ENCODE assay signal across 17 mouse cellular contexts in genomic region chr12:3894525-3894924, GRCm38 (mm10).
DNase-seq lines count a peak whose midpoint lies in the region; ATAC-seq and TF ChIP-seq lines count a peak whose summit lies in the region.
"Had no signal": no experiment of that assay in that cellular context is flagged by ENCODE, and none has a peak within 500 bp of the region (broad histone marks: within the 10 kb centered on the region; RNA-seq: fewer than 3 reads in every experiment).

No protein-coding gene starts in this region.

- peaks cover 67% of the 10 kb centered on the region for H3K79me2 ChIP-seq in macrophage (ENCODE audit: inconsistent target)

- no peaks in the 10 kb centered on the region for H3K27me3 ChIP-seq in forebrain, embryonic 14.5 days (replicated peaks; ENCODE audit: control insufficient read depth, insufficient read depth, low read length)
- 0 out of 2 replicates have a peak, but pooled peaks cover 2% of the 10 kb centered on the region for H3K27me3 ChIP-seq in forebrain, embryonic 11.5 days (ENCODE audit: control insufficient read depth, insufficient read depth, low read length)
- no peaks in the 10 kb centered on the region for H3K27me3 ChIP-seq in liver, embryonic 15.5 days
- H3K27me3 ChIP-seq: heart, embryonic 12.5 days; intestine, embryonic 15.5 days; lung, embryonic 15.5 days had no signal

- no peak for TF ChIP-seq CTCF in cortical plate, adult 2 months (IDR thresholded peaks at IDR 0.05; ENCODE audit: extremely low read depth, insufficient read depth, low read length)

- H3K9ac ChIP-seq in forebrain, embryonic 14.5 days (ENCODE audit: low read length) = 0 out of 2 replicates have a peak overlapping the region, but pooled peaks have one; percentile 29
- H3K9ac ChIP-seq in forebrain, embryonic 11.5 days (ENCODE audit: low read length) = no peak overlapping the region
- no peak overlapping the region for H3K9ac ChIP-seq in liver, embryonic 15.5 days
- H3K9ac ChIP-seq: heart, embryonic 12.5 days; intestine, embryonic 15.5 days; lung, embryonic 15.5 days had no signal

- no peak overlapping the region for H3K4me2 ChIP-seq in forebrain, embryonic 14.5 days (ENCODE audit: low read length)
- H3K4me2 ChIP-seq in forebrain, embryonic 11.5 days (ENCODE audit: low read depth, low read length, severe bottlenecking) = no peak overlapping the region
- H3K4me2 ChIP-seq in liver, embryonic 15.5 days = no peak overlapping the region
- H3K4me2 ChIP-seq: heart, embryonic 12.5 days; intestine, embryonic 15.5 days; lung, embryonic 15.5 days had no signal

- no peak overlapping the region for H3K27ac ChIP-seq in forebrain, embryonic 14.5 days (ENCODE audit: low read depth, low read length)
- no peak overlapping the region for H3K27ac ChIP-seq in forebrain, embryonic 11.5 days (ENCODE audit: low read depth, low read length)
- no peak overlapping the region; the same call in 1 of the 2 replicates for H3K27ac ChIP-seq in liver, embryonic 15.5 days (replicated peaks)
- H3K27ac ChIP-seq in cortical plate, adult 2 months (ENCODE audit: insufficient read depth, low read length) = peak overlapping the region; percentile 25; the same call in 1 of the 2 replicates
- H3K27ac ChIP-seq in macrophage = peak overlapping the region; percentile 93
- H3K27ac ChIP-seq: intestine, embryonic 15.5 days; lung, embryonic 15.5 days had no signal

- H3K9me3 ChIP-seq in forebrain, embryonic 14.5 days (replicated peaks; ENCODE audit: control insufficient read depth, low read length) = no peaks in the 10 kb centered on the region
- H3K9me3 ChIP-seq in forebrain, embryonic 11.5 days (ENCODE audit: control insufficient read depth, low read length) = no peaks in the 10 kb centered on the region
- H3K9me3 ChIP-seq in liver, embryonic 15.5 days (replicated peaks) = no peaks in the 10 kb centered on the region
- H3K9me3 ChIP-seq: heart, embryonic 12.5 days; intestine, embryonic 15.5 days; lung, embryonic 15.5 days had no signal

- peaks cover 41% of the 10 kb centered on the region for H3K36me3 ChIP-seq in forebrain, embryonic 14.5 days (ENCODE audit: control insufficient read depth, insufficient read depth, low read length)
- peaks cover 24% of the 10 kb centered on the region for H3K36me3 ChIP-seq in forebrain, embryonic 11.5 days (ENCODE audit: control insufficient read depth, insufficient read depth, low read length)
- peaks cover 31% of the 10 kb centered on the region for H3K36me3 ChIP-seq in liver, embryonic 15.5 days (replicated peaks)
- peaks cover 22% of the 10 kb centered on the region for H3K36me3 ChIP-seq in macrophage (ENCODE audit: inconsistent target)

- no peak for ATAC-seq in forebrain, embryonic 14.5 days
- ATAC-seq in forebrain, embryonic 11.5 days (replicated peaks; ENCODE audit: low FRiP score) = no peak
- peak; percentile 20; the same call in 1 of the 2 replicates for ATAC-seq in liver, embryonic 15.5 days (ENCODE audit: insufficient read depth)
- ATAC-seq: intestine, embryonic 15.5 days had no signal

- no peak for TF ChIP-seq POLR2A in cortical plate, adult 2 months (IDR thresholded peaks at IDR 0.05; ENCODE audit: extremely low read depth, insufficient read depth, low read length)

- no peak for DNase-seq in forebrain, embryonic 14.5 days (ENCODE audit: low spot score)
- DNase-seq in forebrain, embryonic 11.5 days (ENCODE audit: low spot score) = no peak
- no peak for DNase-seq in liver
- DNase-seq in layer of hippocampus, adult 8-10 months (ENCODE audit: low spot score in 2 of 2) = no peak
- DNase-seq: adrenal gland, adult 8-10 months; cerebellum, adult 11-12 months; cerebellum, postnatal 25 days; gastrocnemius, postnatal 36 days; heart, postnatal 36 days; left cerebral cortex, postnatal 4 days; thymus, postnatal 36 days had no signal

- WGBS in forebrain, embryonic 14.5 days = 58% methylated on average over 7 of the region's 7 CpGs
- WGBS in forebrain, embryonic 11.5 days = 85% methylated on average over 7 of the region's 7 CpGs
- WGBS in liver, embryonic 15.5 days (ENCODE audit: insufficient replicate concordance) = 65% methylated on average over 7 of the region's 7 CpGs
- WGBS in macrophage (ENCODE audit: missing documents) = 57% methylated on average over 7 of the region's 7 CpGs

- H3K4me1 ChIP-seq in forebrain, embryonic 14.5 days (ENCODE audit: control insufficient read depth, insufficient read depth, low read length) = peaks cover 25% of the 10 kb centered on the region
- H3K4me1 ChIP-seq in forebrain, embryonic 11.5 days (replicated peaks; ENCODE audit: control insufficient read depth, insufficient read depth, low read length) = peaks cover 20% of the 10 kb centered on the region
- peaks cover 43% of the 10 kb centered on the region for H3K4me1 ChIP-seq in liver, embryonic 15.5 days (replicated peaks)
- H3K4me1 ChIP-seq in cortical plate, adult 2 months (ENCODE audit: control insufficient read depth, insufficient read depth, low read length) = peaks cover 21% of the 10 kb centered on the region

- no peak overlapping the region for H3K4me3 ChIP-seq in forebrain, embryonic 14.5 days (ENCODE audit: low read depth, low read length)
- no peak overlapping the region for H3K4me3 ChIP-seq in forebrain, embryonic 11.5 days (ENCODE audit: low read depth, low read length)
- no peak overlapping the region for H3K4me3 ChIP-seq in liver, embryonic 15.5 days (replicated peaks)
- H3K4me3 ChIP-seq in cortical plate, adult 2 months (ENCODE audit: insufficient read depth, low read length) = no peak overlapping the region
- no peak overlapping the region for H3K4me3 ChIP-seq in macrophage (ENCODE audit: inconsistent target)
- H3K4me3 ChIP-seq: heart, embryonic 12.5 days; intestine, embryonic 15.5 days; lung, embryonic 15.5 days had no signal

Comparison
In these comparisons a context has a peak if more than half of its experiments do, and no peak if none do; other contexts are left out.
1. H3K27ac ChIP-seq: peak in cortical plate, adult 2 months (single experiment) and macrophage (single experiment); none in forebrain, embryonic 14.5 days (single experiment), forebrain, embryonic 11.5 days (single experiment) and liver, embryonic 15.5 days (single experiment).